Mouse (Mus musculus) thymus, adult 2 months (tissue): ENCODE data around the gene Tinagl1.

Source experiments
- CTCF ChIP-seq: fragments of 200-500 bp; IDR thresholded peaks from 2 replicates; pipeline ENCODE4 v1.5.1; 2012; ENCODE audit warnings: mild to moderate bottlenecking, control low read depth, low read length, moderate library complexity, borderline replicate concordance; ENCODE audit not compliant: control insufficient read depth, poor library complexity, insufficient read depth; ENCODE audit errors: extremely low read depth
- POLR2A ChIP-seq: fragments of 200-500 bp; IDR thresholded peaks from 2 replicates; pipeline ENCODE4 v1.6.1; 2012; ENCODE audit warnings: mild to moderate bottlenecking, low read length, control low read depth, moderate library complexity; ENCODE audit not compliant: control insufficient read depth, poor library complexity, insufficient read depth; ENCODE audit errors: extremely low read depth

DNA sequence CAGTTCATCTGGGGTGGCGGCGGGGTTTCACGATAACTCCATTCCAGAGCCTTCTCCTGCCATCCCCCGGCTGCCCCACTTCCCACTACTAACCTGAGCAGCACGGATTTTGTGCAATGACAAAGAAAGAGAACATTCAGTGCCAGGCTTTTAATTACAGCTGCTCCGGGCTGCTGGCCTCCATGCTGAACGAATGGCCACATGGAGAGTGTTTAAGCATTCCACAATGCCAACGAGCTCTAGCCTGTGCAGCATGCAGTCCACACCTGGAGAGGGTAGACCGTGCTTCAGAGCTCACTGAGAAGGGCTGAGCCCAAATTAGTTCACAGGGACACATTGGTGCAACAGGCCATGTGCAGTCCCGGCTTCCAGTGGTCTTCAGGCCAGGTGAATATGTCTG, 44.8 kb downstream of the Tinagl1 start:
- TF ChIP-seq POLR2A (no peak), CTCF (no peak)
